Mouse (Mus musculus) adipocyte (in vitro differentiated cells): ENCODE results near the gene Furin.
"Not testable (repeated sequence)": the region's sequence is repeated elsewhere in the genome, so short reads cannot be mapped to it uniquely, and the experiment has no call there.

Source experiments
- DNase-seq: peaks from one replicate; pipeline ENCODE4 v3.0.0-alpha.2; 2016; ENCODE audit warnings: low spot score

Furin gene

DNA sequence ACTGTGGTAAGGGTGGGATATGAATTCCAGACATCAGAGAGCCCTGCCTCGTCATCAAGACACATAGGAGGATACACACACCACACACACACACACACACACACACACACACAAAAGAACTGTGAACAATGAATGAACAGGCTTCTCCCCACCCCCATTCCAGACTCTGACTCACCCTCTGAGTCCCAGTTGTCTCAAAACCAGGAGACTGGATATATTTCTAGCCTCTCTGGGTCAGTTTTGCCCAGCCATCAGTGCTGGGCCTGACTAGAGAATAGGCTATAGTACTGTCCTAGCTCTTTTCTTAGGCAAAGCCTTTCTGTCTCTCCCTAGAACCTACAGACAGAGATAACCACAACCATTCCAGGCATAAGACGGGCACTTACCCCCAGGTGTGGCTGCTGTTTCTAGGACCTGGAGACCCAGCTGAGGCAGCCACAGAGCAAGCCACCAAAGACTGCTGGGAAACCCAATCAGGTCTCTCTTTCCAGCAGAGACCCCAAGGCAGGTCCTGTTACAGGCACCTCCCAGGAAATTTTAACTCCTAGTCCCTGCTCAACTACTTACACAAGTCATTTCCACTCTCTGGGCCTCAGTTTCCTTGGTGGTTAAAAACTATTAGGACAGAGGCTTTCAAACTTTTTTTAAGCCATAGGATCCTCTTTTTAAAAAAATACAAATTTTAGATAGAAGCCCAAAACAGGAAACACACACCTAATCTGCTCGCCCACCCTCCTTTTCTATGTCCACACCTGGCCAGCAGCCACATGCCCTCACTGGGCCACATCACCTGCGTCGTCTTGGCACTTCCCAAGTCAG is 4.0 kb downstream of the Furin start:
- DNase-seq: peak; percentile 54

DNA sequence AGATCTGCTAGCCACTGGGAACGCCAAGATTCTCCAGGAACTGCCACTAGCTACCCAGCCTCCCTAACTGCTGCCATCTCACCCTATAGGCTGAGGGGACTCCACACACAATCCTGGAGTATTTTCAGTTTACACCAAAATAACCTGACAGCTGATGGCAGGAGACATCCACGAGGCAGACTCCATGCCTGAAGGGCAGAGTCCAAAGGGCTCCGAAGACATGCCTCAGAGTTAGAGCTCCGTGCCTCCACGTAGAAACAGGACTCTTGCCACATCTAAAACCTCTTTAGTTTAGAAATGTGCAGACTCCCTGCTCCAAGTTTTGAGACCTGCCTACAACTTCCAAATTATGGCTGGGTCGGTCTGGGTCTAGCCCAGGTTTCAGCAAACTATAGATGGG is 4.7 kb downstream of the Furin start:
- no peak for DNase-seq

DNA sequence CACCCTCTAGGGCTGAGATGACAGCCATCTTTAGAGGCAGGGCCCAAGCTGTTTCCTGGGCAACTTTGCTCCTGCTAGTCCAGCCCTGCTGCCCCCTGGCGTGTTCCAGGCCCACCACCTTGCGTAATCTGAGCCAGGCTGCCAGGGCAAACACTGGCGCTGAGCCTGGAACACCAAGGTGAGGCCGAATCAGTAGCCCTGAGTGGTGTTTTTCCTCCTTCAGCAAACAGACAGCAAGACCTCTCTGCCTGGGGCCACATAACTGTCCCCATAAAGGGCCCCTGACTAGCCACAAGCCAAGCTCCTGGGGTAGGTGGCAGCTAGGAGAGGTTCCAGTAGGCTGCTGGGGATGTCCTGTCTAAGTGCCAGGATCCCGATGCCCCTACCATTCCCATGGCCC is 5.1 kb downstream of the Furin start:
- DNase-seq: peak; percentile 19

- DNase-seq: no peak
Measured at GRCm38 (mm10) chr7:80398654-80399444, 6.4 kb downstream of the Furin start.

- no peak for DNase-seq
Measured at GRCm38 (mm10) chr7:80397986-80398385, 7.2 kb downstream of the Furin start.

DNA sequence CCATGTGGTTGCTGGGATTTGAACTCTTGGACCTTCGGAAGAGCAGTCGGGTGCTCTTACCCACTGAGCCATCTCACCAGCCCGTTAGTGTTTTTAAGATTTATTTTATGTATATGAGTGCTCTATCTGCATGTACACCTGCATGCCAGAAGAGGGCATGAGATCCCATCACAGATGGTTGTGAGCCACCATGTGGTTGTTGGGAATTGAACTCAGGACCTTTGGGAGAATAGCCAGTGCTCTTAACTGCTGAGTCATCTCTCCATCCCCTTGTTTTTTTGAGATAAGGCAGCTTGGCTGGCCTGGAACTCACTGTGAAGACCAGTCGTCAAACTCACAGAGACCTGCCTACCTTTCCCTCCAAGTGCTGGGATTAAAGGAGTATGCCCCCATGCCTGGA is 8.8 kb downstream of the Furin start:
- not testable (repeated sequence) for DNase-seq

DNA sequence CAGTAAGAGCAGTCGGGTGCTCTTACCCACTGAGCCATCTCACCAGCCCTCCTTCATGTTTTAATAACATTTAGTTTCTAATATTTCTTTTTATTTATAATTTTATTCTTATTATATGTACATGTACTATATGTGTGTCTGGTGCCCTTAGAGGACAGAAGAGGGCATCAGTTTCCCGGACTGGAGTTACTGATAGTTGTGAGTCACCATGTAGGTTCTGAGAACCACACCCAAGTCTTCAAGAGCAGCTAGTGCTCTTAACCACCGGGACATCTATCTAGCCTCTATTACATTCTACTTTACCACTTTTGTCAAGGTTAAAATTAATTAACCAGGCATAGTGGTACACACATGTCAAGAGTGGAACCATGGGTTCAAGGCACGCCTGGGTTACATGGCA is 10.6 kb downstream of the Furin start:
- DNase-seq: no peak

- DNase-seq: no peak
Measured at GRCm38 (mm10) chr7:80392119-80392518, 13.1 kb downstream of the Furin start.

DNA sequence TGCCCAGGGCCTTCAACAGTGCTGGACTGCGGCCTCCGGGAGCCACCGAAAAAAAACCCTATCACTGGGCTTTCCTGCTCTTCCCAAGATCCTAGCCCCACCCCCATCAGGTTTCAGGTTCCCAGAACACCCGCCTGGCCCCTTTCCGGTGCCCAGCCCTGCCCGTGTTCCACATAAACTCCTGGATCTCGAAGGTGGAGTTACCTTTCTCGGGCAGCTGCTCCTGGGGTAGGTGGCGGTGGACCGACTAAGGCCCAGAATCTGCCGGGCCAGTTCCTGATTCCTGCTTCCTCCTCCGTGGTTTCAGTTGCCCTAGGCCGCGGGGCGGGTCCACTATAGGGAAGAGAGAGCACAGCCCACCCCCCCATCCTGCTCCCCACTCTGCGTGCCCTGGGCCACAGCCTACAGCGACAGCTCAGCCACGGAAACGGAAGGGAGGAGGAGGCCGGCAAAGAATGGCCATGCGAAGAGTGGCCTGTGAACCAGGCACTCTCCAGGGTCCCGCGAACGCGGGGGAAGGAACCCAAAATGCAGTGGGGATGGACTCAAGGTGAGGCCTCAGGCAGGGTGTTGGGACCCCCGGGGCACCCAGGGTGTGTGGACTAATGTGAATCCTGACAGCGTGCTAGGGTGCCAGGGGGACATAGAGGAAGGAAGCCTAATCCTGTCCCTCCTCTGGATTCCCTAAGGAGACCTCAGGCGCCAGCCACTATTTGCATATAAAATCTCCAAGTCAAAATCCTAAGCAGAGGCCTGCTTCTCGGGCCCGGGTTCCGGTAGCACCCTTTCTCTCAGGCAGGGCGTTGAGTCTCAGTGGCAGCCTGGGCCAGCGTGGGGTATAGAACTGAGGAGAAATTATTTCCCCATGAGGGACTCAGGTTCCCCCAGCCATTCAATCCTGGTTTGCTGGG is 17.3 kb downstream of the Furin start, which contains the start of gene Fes:
Gene Fes, minus strand, starts transcription at position 314 of the 911 bp plus-strand sequence.
- no peak for DNase-seq

DNA sequence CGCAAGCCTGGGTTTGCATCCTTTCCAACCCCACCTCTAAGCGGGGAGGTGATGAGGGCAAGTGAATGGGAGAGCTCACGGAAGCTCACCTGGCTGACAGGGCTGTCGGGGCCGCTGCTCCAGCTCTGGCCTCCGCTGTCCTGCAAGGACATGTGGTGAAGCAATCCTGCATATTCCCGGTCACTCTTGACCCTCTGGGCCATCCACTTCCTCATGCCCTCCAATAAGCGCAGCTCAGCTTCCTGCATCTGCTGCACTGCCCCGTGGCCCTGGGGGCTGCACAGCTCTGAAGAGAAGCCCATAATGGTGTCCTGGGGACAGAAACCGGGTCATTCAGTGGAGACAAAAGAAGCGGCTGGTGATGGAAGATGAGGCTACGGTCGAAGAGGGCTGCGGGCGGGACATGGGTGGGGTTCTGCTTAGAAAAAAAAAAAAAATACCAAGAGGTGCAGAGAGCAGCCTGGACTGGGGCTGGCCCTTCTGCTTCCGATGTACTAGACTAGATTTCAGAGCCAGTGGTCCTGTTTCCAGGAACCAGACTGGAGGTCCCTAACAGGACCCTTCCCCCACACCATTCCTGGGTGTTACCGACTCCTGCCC is 18.1 kb downstream of the Furin start:
- DNase-seq: no peak

DNA sequence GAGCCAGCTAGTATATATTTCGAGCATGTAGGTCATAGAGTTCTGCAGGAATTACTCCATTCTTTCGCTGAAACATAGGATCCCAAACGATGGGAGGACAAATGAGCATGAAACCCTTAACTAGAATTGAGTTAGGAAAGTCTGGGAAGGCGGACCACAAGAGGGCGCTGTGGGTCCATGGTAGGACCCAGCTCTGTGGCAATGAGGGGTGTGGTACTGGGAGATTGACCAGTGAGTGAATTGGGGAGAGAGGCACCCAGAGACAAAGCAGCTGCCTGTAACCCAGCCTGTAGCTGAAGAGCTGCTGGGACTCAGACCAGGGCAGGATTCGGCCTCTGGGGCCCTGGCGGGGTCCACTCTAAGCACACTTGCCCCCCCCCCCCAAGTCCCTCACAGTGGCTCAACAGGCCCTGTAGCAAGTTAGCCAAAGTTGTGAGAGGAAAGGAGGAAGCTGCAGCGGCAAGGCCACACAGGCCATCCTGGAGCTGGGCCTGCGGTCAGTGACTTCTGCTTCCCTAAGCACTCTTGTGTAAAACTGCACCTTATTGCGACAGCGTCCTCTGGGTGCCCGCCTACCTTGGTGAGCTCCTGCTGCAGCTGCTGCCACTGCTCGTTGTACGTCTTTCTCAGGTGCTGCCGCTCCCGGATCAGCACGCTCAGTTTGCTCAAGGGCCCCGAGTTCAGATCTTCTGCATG is 18.9 kb downstream of the Furin start:
- DNase-seq: peak; percentile 83

GRCm38 (mm10) chr7:80382919-80383318 is 22.3 kb downstream of the Furin start:
- no peak for DNase-seq

DNA sequence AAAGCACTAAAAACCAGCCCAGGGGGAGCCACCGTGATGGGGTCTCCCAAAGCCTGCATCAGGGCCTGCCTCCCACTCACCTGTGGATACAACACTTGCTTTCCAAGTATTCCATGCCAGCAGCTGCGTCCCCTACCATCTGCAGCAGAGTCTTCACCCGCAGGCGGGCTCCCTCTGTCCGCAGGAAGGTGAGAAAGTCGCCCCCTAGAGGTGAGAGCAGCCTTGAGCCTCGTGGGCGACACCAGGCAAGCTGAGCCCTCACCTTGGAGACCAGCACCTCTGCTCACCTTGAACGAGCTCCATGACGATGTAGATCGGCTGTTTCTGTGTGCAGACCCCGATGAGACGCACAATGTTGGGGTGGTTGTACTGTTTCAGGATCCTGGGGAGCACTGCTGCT is 25.7 kb downstream of the Furin start:
- DNase-seq: no peak

DNA sequence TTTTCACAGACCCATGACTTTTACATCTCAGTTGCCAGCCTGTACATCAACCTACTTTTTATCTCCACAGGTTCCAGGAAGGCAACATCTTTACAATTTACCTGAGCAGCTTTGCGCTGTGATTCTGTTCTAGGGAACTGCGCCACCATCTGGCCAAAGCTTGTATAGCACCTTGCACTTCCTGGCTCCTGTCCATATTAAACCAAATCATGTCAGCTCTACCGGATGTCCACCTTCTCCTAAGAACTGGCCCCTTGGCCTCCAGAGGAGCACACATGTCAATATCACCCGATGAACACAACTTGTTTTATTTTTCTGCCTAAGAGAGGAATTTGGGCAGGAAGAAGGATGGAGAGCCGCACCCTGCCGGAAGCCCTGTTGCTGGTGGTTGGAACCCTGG is 27.8 kb downstream of the Furin start:
- DNase-seq: peak; percentile 51

DNA sequence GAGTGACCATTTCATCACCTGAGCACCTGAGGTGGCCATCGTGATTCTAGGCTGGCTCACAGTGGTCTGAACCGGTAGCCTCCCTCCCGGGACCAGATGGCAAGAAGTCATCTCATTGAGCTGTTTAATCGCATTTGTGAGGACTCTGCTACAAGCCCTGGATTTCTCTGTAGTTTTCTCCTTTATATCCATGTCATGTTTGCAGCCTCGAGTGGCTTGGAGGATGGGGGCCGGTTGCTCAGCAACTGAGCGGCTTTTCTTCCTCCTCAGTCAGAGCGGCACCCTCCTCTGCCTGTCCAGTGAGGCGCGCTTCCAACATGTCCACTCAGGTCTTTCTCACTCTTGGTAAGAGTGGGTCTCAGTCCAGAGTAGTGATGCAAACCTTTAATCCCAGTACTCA is 29.0 kb downstream of the Furin start:
- no peak for DNase-seq

DNA sequence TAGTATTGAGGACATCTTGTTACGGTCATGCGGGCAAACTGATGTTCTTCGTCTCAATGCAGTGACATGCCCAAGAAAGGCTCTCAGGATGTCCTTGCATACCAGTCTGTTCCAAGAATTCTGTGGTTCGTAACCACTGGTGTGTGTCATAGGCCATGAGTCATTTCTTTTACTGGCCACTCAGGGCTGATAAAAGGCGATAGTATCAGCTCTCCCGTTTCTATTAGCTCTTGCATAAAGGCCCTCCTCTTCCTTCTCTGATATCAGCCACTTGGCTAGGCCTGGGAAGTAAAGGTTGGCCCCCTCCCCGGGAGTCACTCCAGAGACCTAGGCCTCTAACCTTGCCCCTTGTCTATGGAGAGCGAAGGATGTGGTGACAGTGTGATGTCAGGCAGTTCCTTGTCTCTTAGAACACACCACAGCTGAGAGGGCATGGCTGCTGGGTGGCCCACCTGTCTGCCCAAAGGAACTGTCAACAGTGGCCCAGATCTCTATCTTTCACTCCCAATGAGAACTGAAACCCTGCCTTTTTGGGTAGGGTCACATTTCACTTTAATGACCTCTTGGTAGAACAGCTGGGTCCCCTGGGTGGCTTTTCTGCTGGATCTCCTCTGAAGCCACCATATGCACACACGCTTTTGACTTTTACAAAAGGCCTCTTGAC is 29.7 kb downstream of the Furin start:
- DNase-seq: no peak

- no peak for DNase-seq
Measured at GRCm38 (mm10) chr7:80374733-80375132, 30.5 kb downstream of the Furin start.

- no peak for DNase-seq
Measured at GRCm38 (mm10) chr7:80374280-80374679, 31.0 kb downstream of the Furin start.

DNA sequence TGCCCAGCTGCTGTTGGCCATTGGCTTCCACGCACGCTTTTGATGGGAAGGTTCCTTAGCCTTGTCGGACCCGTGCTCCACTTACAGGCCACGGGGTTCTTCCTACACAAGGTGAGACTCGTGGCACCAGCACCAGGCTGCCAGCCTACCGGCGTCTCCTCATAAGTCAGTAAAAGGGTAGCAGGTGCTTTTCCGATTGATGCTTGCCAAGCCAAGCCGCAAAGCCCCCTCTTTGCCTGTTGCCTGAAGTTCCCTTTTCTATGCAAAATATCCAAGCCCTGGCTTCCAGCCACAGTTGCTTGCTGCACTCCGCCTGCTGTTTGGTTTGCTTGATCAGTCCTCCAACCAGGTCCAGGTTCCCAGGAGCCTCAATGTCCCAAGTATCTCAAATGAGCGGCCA is 31.4 kb downstream of the Furin start:
- DNase-seq: no peak

- no peak for DNase-seq
Measured at GRCm38 (mm10) chr7:80373352-80373751, 31.9 kb downstream of the Furin start.

DNA sequence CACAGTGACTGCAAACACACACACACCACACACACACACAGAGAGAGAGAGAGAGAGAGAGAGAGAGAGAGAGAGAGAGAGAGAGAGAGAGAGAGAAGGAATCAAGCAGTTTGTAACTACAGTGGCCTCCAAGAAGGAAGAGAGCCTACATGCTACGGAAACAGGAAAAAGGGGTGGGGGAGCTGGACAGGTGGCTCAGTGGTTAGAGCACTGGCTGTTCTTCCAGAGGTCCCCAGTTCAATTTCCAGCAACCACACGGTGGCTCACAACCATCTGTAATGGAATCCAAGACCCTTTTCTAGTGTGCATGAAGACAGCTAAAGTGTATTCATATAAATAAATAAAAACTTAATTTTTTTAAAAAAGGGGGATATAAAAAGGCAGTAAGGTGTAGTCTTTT is 32.6 kb downstream of the Furin start:
- DNase-seq: no peak
